Mouse (Mus musculus): ENCODE measurements around the gene Iqcj.

DNA sequence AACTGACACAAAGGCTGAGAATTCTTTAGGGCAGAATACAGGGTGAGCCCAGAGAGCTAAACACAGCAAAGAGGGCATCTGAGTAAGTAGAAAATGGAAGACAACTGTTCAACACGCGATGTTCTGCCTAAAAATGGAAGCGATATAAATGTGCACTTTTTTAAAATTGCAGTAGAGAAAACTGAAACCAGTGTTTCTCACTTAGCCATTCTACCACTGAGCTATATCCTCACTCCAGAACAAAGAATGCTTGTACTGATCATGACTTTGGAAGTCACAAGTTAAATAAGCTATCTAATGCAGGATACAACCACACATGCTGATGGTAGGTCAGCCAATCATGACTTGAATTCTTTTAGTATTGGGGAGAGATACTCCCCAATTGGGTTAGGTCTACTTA is 30.5 kb upstream of the Iqcj start:
- TF ChIP-seq FLI1 (IDR thresholded peaks at IDR 0.05; ENCODE audit: low read length) (no peak), GATA1 (IDR thresholded peaks at IDR 0.05; ENCODE audit: borderline replicate concordance, low read length) (no peak)

Data from megakaryocyte, embryonic 14.5 days (primary cell).